Mouse (Mus musculus): ENCODE measurements around the gene Irf1. TPM values are rescaled to one million over a fixed set of nuclear protein-coding genes. Genes with fewer than 3 reads are reported as not detected.

Gene Irf1
- polyA plus RNA-seq, 1 experiment from 2014 or later = 76.1 TPM

- Histone ChIP-seq H3K4me2 (replicated peaks; ENCODE audit: low read depth) (peak overlapping the region; percentile 69), H3K4me3 (ENCODE audit: low read depth, low read length) (peak overlapping the region; percentile 29), H3K27ac (ENCODE audit: low read depth, low read length) (peak overlapping the region; percentile 99), H3K4me1 (replicated peaks; ENCODE audit: control insufficient read depth, insufficient read depth, low read length) (peaks cover 25% of the 10 kb centered on the region), H3K9ac (ENCODE audit: low read depth, low read length) (peak overlapping the region; percentile 48), H3K9me3 (ENCODE audit: control insufficient read depth) (no peaks in the 10 kb centered on the region), H3K27me3 (replicated peaks; ENCODE audit: control insufficient read depth, insufficient read depth, low read length) (no peaks in the 10 kb centered on the region), H3K36me3 (ENCODE audit: control insufficient read depth, insufficient read depth) (no peaks in the 10 kb centered on the region)
- 2% methylated on average over 23 of the region's 23 CpGs for WGBS
- ATAC-seq = peak; percentile 61
- no peak; the same call in 1 of the 2 replicates for TF ChIP-seq CTCF (IDR thresholded peaks at IDR 0.05; ENCODE audit: low read depth)
Observed at GRCm38 (mm10) chr11:53762827-53763495, 6.9 kb upstream of the Irf1 start.

GRCm38 (mm10) chr11:53763496-53764140 lies 6.2 kb upstream of the Irf1 start:
- peak; percentile 73 for TF ChIP-seq CTCF (IDR thresholded peaks at IDR 0.05; ENCODE audit: low read depth)
- peak; percentile 61 for ATAC-seq
- Histone ChIP-seq H3K4me1 (replicated peaks; ENCODE audit: control insufficient read depth, insufficient read depth, low read length) (peaks cover 20% of the 10 kb centered on the region), H3K36me3 (ENCODE audit: control insufficient read depth, insufficient read depth) (no peaks in the 10 kb centered on the region), H3K4me3 (ENCODE audit: low read depth, low read length) (peak overlapping the region; percentile 29), H3K27ac (ENCODE audit: low read depth, low read length) (peak overlapping the region; percentile 99), H3K9me3 (ENCODE audit: control insufficient read depth) (no peaks in the 10 kb centered on the region), H3K27me3 (replicated peaks; ENCODE audit: control insufficient read depth, insufficient read depth, low read length) (no peaks in the 10 kb centered on the region), H3K4me2 (replicated peaks; ENCODE audit: low read depth) (peak overlapping the region; percentile 69), H3K9ac (ENCODE audit: low read depth, low read length) (peak overlapping the region; percentile 48)
- WGBS = under 1% methylated on average over 33 of the region's 33 CpGs

- 62% methylated on average over 5 of the region's 5 CpGs for WGBS
- no peak for TF ChIP-seq CTCF (IDR thresholded peaks at IDR 0.05; ENCODE audit: low read depth)
- Histone ChIP-seq H3K27ac (ENCODE audit: low read depth, low read length) (peak overlapping the region; percentile 99), H3K9ac (ENCODE audit: low read depth, low read length) (no peak overlapping the region), H3K36me3 (ENCODE audit: control insufficient read depth, insufficient read depth) (no peaks in the 10 kb centered on the region), H3K4me1 (replicated peaks; ENCODE audit: control insufficient read depth, insufficient read depth, low read length) (peaks cover 15% of the 10 kb centered on the region), H3K27me3 (replicated peaks; ENCODE audit: control insufficient read depth, insufficient read depth, low read length) (no peaks in the 10 kb centered on the region), H3K4me3 (ENCODE audit: low read depth, low read length) (no peak overlapping the region), H3K9me3 (ENCODE audit: control insufficient read depth) (no peaks in the 10 kb centered on the region), H3K4me2 (replicated peaks; ENCODE audit: low read depth) (no peak overlapping the region)
- ATAC-seq = no peak
Observed at GRCm38 (mm10) chr11:53764581-53764980, 5.2 kb upstream of the Irf1 start.

GRCm38 (mm10) chr11:53768422-53769184 lies 1.2 kb upstream of the Irf1 start:
- Histone ChIP-seq H3K4me2 (replicated peaks; ENCODE audit: low read depth) (no peak overlapping the region), H3K4me1 (replicated peaks; ENCODE audit: control insufficient read depth, insufficient read depth, low read length) (0 out of 2 replicates have a peak, but pooled peaks cover 3% of the 10 kb centered on the region), H3K27me3 (replicated peaks; ENCODE audit: control insufficient read depth, insufficient read depth, low read length) (no peaks in the 10 kb centered on the region), H3K9me3 (ENCODE audit: control insufficient read depth) (no peaks in the 10 kb centered on the region), H3K4me3 (ENCODE audit: low read depth, low read length) (no peak overlapping the region), H3K27ac (ENCODE audit: low read depth, low read length) (no peak overlapping the region), H3K36me3 (ENCODE audit: control insufficient read depth, insufficient read depth) (peaks cover 23% of the 10 kb centered on the region), H3K9ac (ENCODE audit: low read depth, low read length) (no peak overlapping the region)
- WGBS = 77% methylated on average over 13 of the region's 13 CpGs
- TF ChIP-seq CTCF (IDR thresholded peaks at IDR 0.05; ENCODE audit: low read depth) = no peak
- ATAC-seq = no peak

- H3K36me3 ChIP-seq (ENCODE audit: control insufficient read depth, insufficient read depth) = peaks cover 29% of the 10 kb centered on the region
- H3K27ac ChIP-seq (ENCODE audit: low read depth, low read length) = peak overlapping the region; percentile 97
- TF ChIP-seq CTCF (IDR thresholded peaks at IDR 0.05; ENCODE audit: low read depth) = no peak
- no peak; the same call in 1 of the 2 replicates for ATAC-seq
- H3K9me3 ChIP-seq (ENCODE audit: control insufficient read depth) = no peaks in the 10 kb centered on the region
- 0 out of 2 replicates have a peak, but pooled peaks cover 3% of the 10 kb centered on the region for H3K4me1 ChIP-seq (replicated peaks; ENCODE audit: control insufficient read depth, insufficient read depth, low read length)
- H3K4me2 ChIP-seq (replicated peaks; ENCODE audit: low read depth) = peak overlapping the region; percentile 73
- H3K4me3 ChIP-seq (ENCODE audit: low read depth, low read length) = peak overlapping the region; percentile 91
- 56% methylated on average over 12 of the region's 12 CpGs for WGBS
- H3K9ac ChIP-seq (ENCODE audit: low read depth, low read length) = peak overlapping the region; percentile 92
- no peaks in the 10 kb centered on the region for H3K27me3 ChIP-seq (replicated peaks; ENCODE audit: control insufficient read depth, insufficient read depth, low read length)
Observed at GRCm38 (mm10) chr11:53769185-53769576, 633 bp upstream of the Irf1 start.

All from intestine, postnatal 0 days (tissue).